Mouse (Mus musculus) megakaryocyte, embryonic 14.5 days (primary cell): ENCODE results near the gene Cdkn1c. TPM values are rescaled to one million over a fixed set of nuclear protein-coding genes. Genes with fewer than 3 reads are reported as not detected.

Experiments
- H3K27me3 ChIP-seq: replicated peaks from 2 replicates; pipeline ENCODE3; 2012; ENCODE audit warnings: inconsistent platforms
- H3K36me3 ChIP-seq: replicated peaks from 2 replicates; pipeline ENCODE3; 2012; ENCODE audit warnings: low read length, inconsistent platforms, mixed read lengths
- H3K4me1 ChIP-seq: 2 replicates; pipeline ENCODE4 v1.6.1; 2012; ENCODE audit warnings: inconsistent platforms
- H3K4me3 ChIP-seq: replicated peaks from 2 replicates; pipeline ENCODE3; 2012; ENCODE audit warnings: moderate library complexity, mild to moderate bottlenecking, inconsistent platforms
- H3K9me3 ChIP-seq: 2 replicates; pipeline ENCODE4 v1.6.1; 2012; ENCODE audit warnings: inconsistent platforms
- FLI1 ChIP-seq: IDR thresholded peaks from 2 replicates; pipeline ENCODE4 v1.6.1; 2012; ENCODE audit warnings: low read length, inconsistent platforms, mixed read lengths
- GATA1 ChIP-seq: IDR thresholded peaks from 3 replicates; pipeline ENCODE4 v1.6.1; 2012; ENCODE audit warnings: mixed read lengths, low read length, inconsistent platforms, borderline replicate concordance
- polyA plus RNA-seq: library from polyadenylated mRNA; stranded (reverse); fragments of >175 nt; gene quantifications from 2 replicates; pipeline ENCODE4 v1.2.3, GENCODE M21; 2012; ENCODE audit warnings: low replicate concordance; ENCODE audit not compliant: insufficient read depth

The Cdkn1c gene
- 0.66 TPM in 1 of 2 replicates, not detected in the other for polyA plus RNA-seq

GRCm38 (mm10) chr7:143460874-143461273 lies at the start of gene Cdkn1c:
Gene Cdkn1c, minus strand, starts transcription at chr7:143461050.
- Histone ChIP-seq H3K9me3 (peaks cover 41% of the 10 kb centered on the region), H3K4me1 (peaks cover 26% of the 10 kb centered on the region), H3K27me3 (peaks cover 97% of the 10 kb centered on the region), H3K36me3 (no peaks in the 10 kb centered on the region), H3K4me3 (peak within 1 kb of the TSS; percentile 91)
- TF ChIP-seq FLI1 = no peak
- no peak for TF ChIP-seq GATA1

GRCm38 (mm10) chr7:143509566-143509965 lies 48.7 kb upstream of the Cdkn1c start:
- H3K27me3 ChIP-seq = peaks cover 27% of the 10 kb centered on the region
- TF ChIP-seq FLI1 = no peak
- no peak for TF ChIP-seq GATA1
- H3K4me1 ChIP-seq = peaks cover 39% of the 10 kb centered on the region
- H3K4me3 ChIP-seq = no peak overlapping the region
- no peaks in the 10 kb centered on the region for H3K9me3 ChIP-seq
- peaks cover 32% of the 10 kb centered on the region for H3K36me3 ChIP-seq

GRCm38 (mm10) chr7:143506675-143507074 lies 45.8 kb upstream of the Cdkn1c start:
- Histone ChIP-seq H3K4me3 (peak overlapping the region; percentile 28), H3K9me3 (no peaks in the 10 kb centered on the region), H3K27me3 (peaks cover 52% of the 10 kb centered on the region), H3K4me1 (peaks cover 37% of the 10 kb centered on the region), H3K36me3 (peaks cover 4% of the 10 kb centered on the region)
- TF ChIP-seq GATA1 (no peak), FLI1 (no peak)

- H3K27me3 ChIP-seq = peaks cover 56% of the 10 kb centered on the region
- H3K4me3 ChIP-seq = peak overlapping the region; percentile 28
- peaks cover 38% of the 10 kb centered on the region for H3K4me1 ChIP-seq
- H3K9me3 ChIP-seq = no peaks in the 10 kb centered on the region
- TF ChIP-seq FLI1 = no peak
- TF ChIP-seq GATA1 = no peak
- peaks cover 4% of the 10 kb centered on the region for H3K36me3 ChIP-seq
These were observed 45.4 kb upstream of the Cdkn1c start for GRCm38 (mm10) chr7:143506271-143506670.

GRCm38 (mm10) chr7:143505823-143506222 lies 45.0 kb upstream of the Cdkn1c start:
- H3K4me3 ChIP-seq = no peak overlapping the region
- H3K4me1 ChIP-seq = peaks cover 35% of the 10 kb centered on the region
- H3K36me3 ChIP-seq = peaks cover 4% of the 10 kb centered on the region
- H3K9me3 ChIP-seq = no peaks in the 10 kb centered on the region
- no peak for TF ChIP-seq GATA1
- TF ChIP-seq FLI1 = no peak
- H3K27me3 ChIP-seq = peaks cover 60% of the 10 kb centered on the region

GRCm38 (mm10) chr7:143505411-143505810 lies 44.6 kb upstream of the Cdkn1c start:
- peaks cover 32% of the 10 kb centered on the region for H3K4me1 ChIP-seq
- TF ChIP-seq GATA1 (no peak), FLI1 (no peak)
- H3K27me3 ChIP-seq = peaks cover 64% of the 10 kb centered on the region
- no peaks in the 10 kb centered on the region for H3K9me3 ChIP-seq
- H3K4me3 ChIP-seq = no peak overlapping the region
- H3K36me3 ChIP-seq = peaks cover 4% of the 10 kb centered on the region

GRCm38 (mm10) chr7:143503926-143504325 lies 43.1 kb upstream of the Cdkn1c start:
- TF ChIP-seq GATA1 = no peak
- TF ChIP-seq FLI1 = no peak
- no peak overlapping the region for H3K4me3 ChIP-seq
- H3K9me3 ChIP-seq = no peaks in the 10 kb centered on the region
- H3K27me3 ChIP-seq = peaks cover 73% of the 10 kb centered on the region
- peaks cover 32% of the 10 kb centered on the region for H3K4me1 ChIP-seq
- H3K36me3 ChIP-seq = no peaks in the 10 kb centered on the region

GRCm38 (mm10) chr7:143502418-143503200 lies 41.8 kb upstream of the Cdkn1c start, which contains the start of gene Phlda2:
Gene Phlda2, minus strand, starts transcription at chr7:143503150.
- Histone ChIP-seq H3K36me3 (no peaks in the 10 kb centered on the region), H3K4me3 (peak within 1 kb of the TSS; percentile 90), H3K9me3 (no peaks in the 10 kb centered on the region), H3K4me1 (peaks cover 28% of the 10 kb centered on the region), H3K27me3 (peaks cover 77% of the 10 kb centered on the region)
- no peak for TF ChIP-seq GATA1
- no peak for TF ChIP-seq FLI1

GRCm38 (mm10) chr7:143501643-143502417 lies 41.0 kb upstream of the Cdkn1c start:
- peaks cover 29% of the 10 kb centered on the region for H3K4me1 ChIP-seq
- no peak for TF ChIP-seq FLI1
- no peak for TF ChIP-seq GATA1
- H3K36me3 ChIP-seq = no peaks in the 10 kb centered on the region
- peak overlapping the region; percentile 90 for H3K4me3 ChIP-seq
- no peaks in the 10 kb centered on the region for H3K9me3 ChIP-seq
- peaks cover 84% of the 10 kb centered on the region for H3K27me3 ChIP-seq
